Mouse (Mus musculus): ENCODE measurements around the gene Ccdc114. TPM values are rescaled to one million over a fixed set of nuclear protein-coding genes. Genes with fewer than 3 reads are reported as not detected.

Gene Ccdc114
- 2.7 TPM for polyA plus RNA-seq (2014; fragmentation: Illumina TruSeq; extraction: RNeasy Lipid Tissue Mini Kit (QIAGEN cat#74804); ENCODE audit: low replicate concordance)

GRCm38 (mm10) chr7:45923762-45924428 is at the start of gene Ccdc114:
Gene Ccdc114 (plus strand): TSS chr7:45924072.

GRCm38 (mm10) chr7:45878278-45878677 is 45.6 kb upstream of the Ccdc114 start, which contains the start of gene Grin2d:
Gene Grin2d (minus strand): TSS chr7:45878378.

GRCm38 (mm10) chr7:45896517-45897257 is 27.2 kb upstream of the Ccdc114 start, which contains the start of the genes Syngr4 and Tmem143:
Gene Syngr4 (minus strand): TSS chr7:45896714.
Gene Tmem143 (plus strand): TSS chr7:45896941.

GRCm38 (mm10) chr7:45921242-45921621 is 2.6 kb upstream of the Ccdc114 start, which contains the start of gene Emp3:
Gene Emp3 (minus strand): TSS chr7:45921404.

Other genes starting within 250 kb of the Ccdc114 start
- not detected for gene Ntn5, start 240.1 kb upstream of the Ccdc114 start, polyA plus RNA-seq (2014; fragmentation: Illumina TruSeq; extraction: RNeasy Lipid Tissue Mini Kit (QIAGEN cat#74804); ENCODE audit: low replicate concordance)
- not detected for gene Sec1, start 229.7 kb upstream of the Ccdc114 start, polyA plus RNA-seq (2014; fragmentation: Illumina TruSeq; extraction: RNeasy Lipid Tissue Mini Kit (QIAGEN cat#74804); ENCODE audit: low replicate concordance)
- not detected for gene Car11, start 224.2 kb upstream of the Ccdc114 start, polyA plus RNA-seq (2014; fragmentation: Illumina TruSeq; extraction: RNeasy Lipid Tissue Mini Kit (QIAGEN cat#74804); ENCODE audit: low replicate concordance)
- 3.8 TPM for gene Dbp, start 219.0 kb upstream of the Ccdc114 start, polyA plus RNA-seq (2014; fragmentation: Illumina TruSeq; extraction: RNeasy Lipid Tissue Mini Kit (QIAGEN cat#74804); ENCODE audit: low replicate concordance)
- gene Rpl18, start 208.6 kb upstream of the Ccdc114 start, polyA plus RNA-seq (2014; fragmentation: Illumina TruSeq; extraction: RNeasy Lipid Tissue Mini Kit (QIAGEN cat#74804); ENCODE audit: low replicate concordance): 1.6 TPM
- gene Sphk2, start 206.1 kb upstream of the Ccdc114 start, polyA plus RNA-seq (2014; fragmentation: Illumina TruSeq; extraction: RNeasy Lipid Tissue Mini Kit (QIAGEN cat#74804); ENCODE audit: low replicate concordance): 1.3 TPM
- 3.8 TPM for gene Fam83e, start 202.9 kb upstream of the Ccdc114 start, polyA plus RNA-seq (2014; fragmentation: Illumina TruSeq; extraction: RNeasy Lipid Tissue Mini Kit (QIAGEN cat#74804); ENCODE audit: low replicate concordance)
- not detected for gene Spaca4, start 198.3 kb upstream of the Ccdc114 start, polyA plus RNA-seq (2014; fragmentation: Illumina TruSeq; extraction: RNeasy Lipid Tissue Mini Kit (QIAGEN cat#74804); ENCODE audit: low replicate concordance)
- not detected for gene Lmtk3, start 140.3 kb upstream of the Ccdc114 start, polyA plus RNA-seq (2014; fragmentation: Illumina TruSeq; extraction: RNeasy Lipid Tissue Mini Kit (QIAGEN cat#74804); ENCODE audit: low replicate concordance)
- gene Sult2b1, start 139.4 kb upstream of the Ccdc114 start, polyA plus RNA-seq (2014; fragmentation: Illumina TruSeq; extraction: RNeasy Lipid Tissue Mini Kit (QIAGEN cat#74804); ENCODE audit: low replicate concordance): 5.5 TPM
- gene Cyth2, start 109.5 kb upstream of the Ccdc114 start, polyA plus RNA-seq (2014; fragmentation: Illumina TruSeq; extraction: RNeasy Lipid Tissue Mini Kit (QIAGEN cat#74804); ENCODE audit: low replicate concordance): 10.0 TPM
- not detected for gene Kcnj14, start 99.3 kb upstream of the Ccdc114 start, polyA plus RNA-seq (2014; fragmentation: Illumina TruSeq; extraction: RNeasy Lipid Tissue Mini Kit (QIAGEN cat#74804); ENCODE audit: low replicate concordance)
- gene Grwd1, start 93.1 kb upstream of the Ccdc114 start, polyA plus RNA-seq (2014; fragmentation: Illumina TruSeq; extraction: RNeasy Lipid Tissue Mini Kit (QIAGEN cat#74804); ENCODE audit: low replicate concordance): not detected
- gene Kdelr1, start 51.3 kb upstream of the Ccdc114 start, polyA plus RNA-seq (2014; fragmentation: Illumina TruSeq; extraction: RNeasy Lipid Tissue Mini Kit (QIAGEN cat#74804); ENCODE audit: low replicate concordance): 87.2 TPM
- gene Grin2d, start 45.7 kb upstream of the Ccdc114 start, polyA plus RNA-seq (2014; fragmentation: Illumina TruSeq; extraction: RNeasy Lipid Tissue Mini Kit (QIAGEN cat#74804); ENCODE audit: low replicate concordance): not detected
- gene Syngr4, start 27.4 kb upstream of the Ccdc114 start, polyA plus RNA-seq (2014; fragmentation: Illumina TruSeq; extraction: RNeasy Lipid Tissue Mini Kit (QIAGEN cat#74804); ENCODE audit: low replicate concordance): not detected
- gene Tmem143, start 27.1 kb upstream of the Ccdc114 start, polyA plus RNA-seq (2014; fragmentation: Illumina TruSeq; extraction: RNeasy Lipid Tissue Mini Kit (QIAGEN cat#74804); ENCODE audit: low replicate concordance): 0.22 TPM
- not detected for gene Emp3, start 2.7 kb upstream of the Ccdc114 start, polyA plus RNA-seq (2014; fragmentation: Illumina TruSeq; extraction: RNeasy Lipid Tissue Mini Kit (QIAGEN cat#74804); ENCODE audit: low replicate concordance)
- gene Abcc6, start 106.2 kb downstream of the Ccdc114 start, polyA plus RNA-seq (2014; fragmentation: Illumina TruSeq; extraction: RNeasy Lipid Tissue Mini Kit (QIAGEN cat#74804); ENCODE audit: low replicate concordance): 0.37 TPM
- 4.3 TPM for gene Nomo1, start 109.6 kb downstream of the Ccdc114 start, polyA plus RNA-seq (2014; fragmentation: Illumina TruSeq; extraction: RNeasy Lipid Tissue Mini Kit (QIAGEN cat#74804); ENCODE audit: low replicate concordance)
- gene Kcnj11, start 176.7 kb downstream of the Ccdc114 start, polyA plus RNA-seq (2014; fragmentation: Illumina TruSeq; extraction: RNeasy Lipid Tissue Mini Kit (QIAGEN cat#74804); ENCODE audit: low replicate concordance): not detected